Mouse (Mus musculus) kidney, embryonic 14.5 days (tissue): ENCODE results near the gene Gm10153. TPM values are rescaled to one million over a fixed set of nuclear protein-coding genes. Genes with fewer than 3 reads are reported as not detected.
"Not testable (repeated sequence)": the region's sequence is repeated elsewhere in the genome, so short reads cannot be mapped to it uniquely, and the experiment has no call there.

Experiments
- ATAC-seq: fragments of 200-750 bp; cut with Nextera tagmentation; 2 replicates; pipeline ENCODE4 v1.8.0; 2017; ENCODE audit warnings: moderate number of reproducible peaks, mild to moderate bottlenecking, moderate TSS enrichment, moderate library complexity; ENCODE audit not compliant: low FRiP score, low TSS enrichment
- H3K27ac ChIP-seq: fragments of 300-500 bp; sonication (generic); 2 replicates; pipeline ENCODE4 v1.5.1; 2014; ENCODE audit warnings: low read depth, mild to moderate bottlenecking, low read length, moderate library complexity, mixed read lengths
- H3K27me3 ChIP-seq: fragments of 300-500 bp; sonication (generic); 2 replicates; pipeline ENCODE4 v1.6.1; 2014; ENCODE audit warnings: mild to moderate bottlenecking, low read length; ENCODE audit not compliant: control insufficient read depth, insufficient read depth
- H3K36me3 ChIP-seq: fragments of 300-500 bp; sonication (generic); 2 replicates; pipeline ENCODE4 v1.6.1; 2014; ENCODE audit warnings: low read length, mixed read lengths; ENCODE audit not compliant: control insufficient read depth, insufficient read depth
- H3K4me1 ChIP-seq: fragments of 300-500 bp; sonication (generic); 2 replicates; pipeline ENCODE4 v1.6.1; 2014; ENCODE audit warnings: low read length, mixed read lengths; ENCODE audit not compliant: control insufficient read depth, insufficient read depth
- H3K4me2 ChIP-seq: fragments of 300-500 bp; sonication (generic); replicated peaks from 2 replicates; pipeline ENCODE4 v1.6.1; 2014; ENCODE audit warnings: low read depth, mild to moderate bottlenecking, low read length
- H3K4me3 ChIP-seq: fragments of 300-500 bp; sonication (generic); 2 replicates; pipeline ENCODE4 v1.5.1; 2014; ENCODE audit warnings: mild to moderate bottlenecking, low read length
- H3K9ac ChIP-seq: fragments of 300-500 bp; sonication (generic); 2 replicates; pipeline ENCODE4 v1.6.1; 2014; ENCODE audit warnings: low read depth, mild to moderate bottlenecking, low read length, moderate library complexity
- H3K9me3 ChIP-seq: fragments of 300-500 bp; sonication (generic); 2 replicates; pipeline ENCODE4 v1.6.1; 2016; ENCODE audit warnings: low read length; ENCODE audit not compliant: control insufficient read depth
- WGBS: fragments of 180-500 bp; shearing (Covaris S2); extraction: QIAGEN DNeasy Blood & Tissue Kit; methylation state at CpG from one replicate; pipeline ENCODE4 v1.1.7; 2014; 5-methylcytosine and 5-hydroxymethylcytosine counted together
- polyA plus RNA-seq: library from polyadenylated mRNA; unstranded; fragments of >200 nt; fragmentation: Nextera tagmentation; extraction: Ambion mirVana; gene quantifications from 2 replicates; pipeline ENCODE4 v1.2.1, GENCODE M21; 2014

Gm10153 gene
- polyA plus RNA-seq, 1 experiment from 2014 or later: not detected

GRCm38 (mm10) chr7:142155308-142155707 lies 34.9 kb downstream of the Gm10153 start:
- H3K4me1 ChIP-seq: no peaks in the 10 kb centered on the region
- H3K4me3 ChIP-seq: no peak overlapping the region
- no peak overlapping the region for H3K27ac ChIP-seq
- no peaks in the 10 kb centered on the region for H3K36me3 ChIP-seq
- no peak for ATAC-seq
- no peak overlapping the region for H3K9ac ChIP-seq
- no peak overlapping the region for H3K4me2 ChIP-seq
- H3K27me3 ChIP-seq: no peaks in the 10 kb centered on the region
- 84% methylated on average over 1 of the region's 1 CpGs for WGBS
- H3K9me3 ChIP-seq: no peaks in the 10 kb centered on the region

GRCm38 (mm10) chr7:142152191-142152590 lies 38.0 kb downstream of the Gm10153 start:
- H3K4me1 ChIP-seq: no peaks in the 10 kb centered on the region
- no peaks in the 10 kb centered on the region for H3K36me3 ChIP-seq
- no peak for ATAC-seq
- 87% methylated on average over 4 of the region's 4 CpGs for WGBS
- no peak overlapping the region for H3K9ac ChIP-seq
- no peaks in the 10 kb centered on the region for H3K27me3 ChIP-seq
- H3K9me3 ChIP-seq: no peaks in the 10 kb centered on the region
- H3K4me3 ChIP-seq: no peak overlapping the region
- no peak overlapping the region for H3K4me2 ChIP-seq
- H3K27ac ChIP-seq: no peak overlapping the region

GRCm38 (mm10) chr7:142148633-142149032 lies 41.6 kb downstream of the Gm10153 start:
- no peaks in the 10 kb centered on the region for H3K4me1 ChIP-seq
- H3K27ac ChIP-seq: no peak overlapping the region
- H3K9ac ChIP-seq: no peak overlapping the region
- no peak for ATAC-seq
- no peaks in the 10 kb centered on the region for H3K36me3 ChIP-seq
- H3K27me3 ChIP-seq: no peaks in the 10 kb centered on the region
- no peak overlapping the region for H3K4me3 ChIP-seq
- H3K9me3 ChIP-seq: no peaks in the 10 kb centered on the region
- no peak overlapping the region for H3K4me2 ChIP-seq

- no peak overlapping the region for H3K27ac ChIP-seq
- WGBS: 3% methylated on average over 1 of the region's 1 CpGs
- no peaks in the 10 kb centered on the region for H3K4me1 ChIP-seq
- no peak overlapping the region for H3K4me3 ChIP-seq
- no peak for ATAC-seq
- H3K4me2 ChIP-seq: no peak overlapping the region
- no peaks in the 10 kb centered on the region for H3K27me3 ChIP-seq
- H3K9ac ChIP-seq: no peak overlapping the region
- no peaks in the 10 kb centered on the region for H3K9me3 ChIP-seq
- no peaks in the 10 kb centered on the region for H3K36me3 ChIP-seq
Observed at GRCm38 (mm10) chr7:142146033-142146432, 44.2 kb downstream of the Gm10153 start.

GRCm38 (mm10) chr7:142145413-142145940 lies 44.7 kb downstream of the Gm10153 start:
- Histone ChIP-seq H3K27ac (no peak overlapping the region), H3K27me3 (no peaks in the 10 kb centered on the region), H3K9me3 (no peaks in the 10 kb centered on the region), H3K36me3 (no peaks in the 10 kb centered on the region), H3K4me2 (no peak overlapping the region), H3K4me1 (no peaks in the 10 kb centered on the region), H3K9ac (no peak overlapping the region), H3K4me3 (no peak overlapping the region)
- ATAC-seq: no peak
- 40% methylated on average over 4 of the region's 4 CpGs for WGBS

GRCm38 (mm10) chr7:142144507-142144906 lies 45.7 kb downstream of the Gm10153 start, which contains the start of gene Gm45337:
TSS of gene Gm45337 (minus strand) at chr7:142144607.
- no peak within 1 kb of the TSS for H3K4me2 ChIP-seq
- no peaks in the 10 kb centered on the region for H3K36me3 ChIP-seq
- no peaks in the 10 kb centered on the region for H3K9me3 ChIP-seq
- WGBS: 70% methylated on average over 1 of the region's 1 CpGs
- no peak for ATAC-seq
- no peaks in the 10 kb centered on the region for H3K27me3 ChIP-seq
- H3K9ac ChIP-seq: no peak within 1 kb of the TSS
- H3K27ac ChIP-seq: no peak within 1 kb of the TSS
- no peak within 1 kb of the TSS for H3K4me3 ChIP-seq
- no peaks in the 10 kb centered on the region for H3K4me1 ChIP-seq

- H3K4me2 ChIP-seq, H3K9ac ChIP-seq, H3K27ac ChIP-seq, H3K27me3 ChIP-seq, H3K36me3 ChIP-seq, ATAC-seq, H3K4me1 ChIP-seq, H3K4me3 ChIP-seq, H3K9me3 ChIP-seq: not testable (repeated sequence)
- WGBS: 43% methylated on average over 1 of the region's 1 CpGs
Observed at GRCm38 (mm10) chr7:142143506-142144010, 46.6 kb downstream of the Gm10153 start.

GRCm38 (mm10) chr7:142140696-142141095 lies 49.5 kb downstream of the Gm10153 start:
- no peak for ATAC-seq
- WGBS: 0% methylated on average over 1 of the region's 1 CpGs
- no peak overlapping the region for H3K27ac ChIP-seq

More at GRCm38 (mm10) chr7:142140696-142141095, 49.5 kb downstream of the Gm10153 start:
- Histone ChIP-seq H3K4me2 (no peak overlapping the region), H3K9ac (no peak overlapping the region), H3K9me3 (no peaks in the 10 kb centered on the region), H3K36me3 (no peaks in the 10 kb centered on the region), H3K4me3 (no peak overlapping the region), H3K27me3 (no peaks in the 10 kb centered on the region), H3K4me1 (no peaks in the 10 kb centered on the region)
